Mouse (Mus musculus): ENCODE measurements around the gene Ppm1n. TPM values are rescaled to one million over a fixed set of nuclear protein-coding genes. Genes with fewer than 3 reads are reported as not detected.
A peak's percentile ranks its signal among the peaks of the same experiment; 100 is the strongest.

Gene Ppm1n
- polyA plus RNA-seq, 1 experiment from 2014 or later: 0.32 TPM

DNA sequence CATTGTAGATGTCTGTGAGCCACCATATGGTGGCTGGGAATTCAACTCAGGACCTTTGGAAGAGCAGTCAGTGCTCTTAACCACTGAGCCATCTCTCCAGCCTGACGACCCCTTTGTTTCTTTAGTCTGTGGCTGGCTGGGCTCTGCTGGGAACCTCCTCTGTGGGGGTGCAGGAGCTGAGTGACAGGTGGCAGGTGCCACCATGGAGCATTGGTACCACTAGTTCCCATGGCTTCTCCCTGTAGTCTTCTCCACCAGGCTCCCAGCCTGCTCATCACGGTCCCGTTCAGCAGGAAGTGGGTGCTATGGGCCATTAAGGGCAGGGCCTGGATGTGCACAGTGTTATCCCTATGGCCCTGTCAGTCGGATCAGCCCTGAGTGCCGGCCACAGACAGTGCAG lies 45.2 kb downstream of the Ppm1n start:
- H3K4me2 ChIP-seq (ENCODE audit: low read depth, low read length): no peak overlapping the region
- H3K9me3 ChIP-seq (ENCODE audit: control insufficient read depth, low read length): no peaks in the 10 kb centered on the region
- H3K36me3 ChIP-seq (ENCODE audit: control insufficient read depth, insufficient read depth, low read length): no peaks in the 10 kb centered on the region
- H3K4me1 ChIP-seq (ENCODE audit: control insufficient read depth, insufficient read depth, low read length): peaks cover 44% of the 10 kb centered on the region
- H3K9ac ChIP-seq (ENCODE audit: low read depth, low read length): no peak overlapping the region
- peak overlapping the region; percentile 73 for H3K27ac ChIP-seq (ENCODE audit: low read length)
- no peaks in the 10 kb centered on the region for H3K27me3 ChIP-seq (replicated peaks; ENCODE audit: control insufficient read depth, insufficient read depth, low read length)
- WGBS: 81% methylated on average over 5 of the region's 5 CpGs
- no peak for ATAC-seq
- H3K4me3 ChIP-seq (ENCODE audit: low read length): no peak overlapping the region

DNA sequence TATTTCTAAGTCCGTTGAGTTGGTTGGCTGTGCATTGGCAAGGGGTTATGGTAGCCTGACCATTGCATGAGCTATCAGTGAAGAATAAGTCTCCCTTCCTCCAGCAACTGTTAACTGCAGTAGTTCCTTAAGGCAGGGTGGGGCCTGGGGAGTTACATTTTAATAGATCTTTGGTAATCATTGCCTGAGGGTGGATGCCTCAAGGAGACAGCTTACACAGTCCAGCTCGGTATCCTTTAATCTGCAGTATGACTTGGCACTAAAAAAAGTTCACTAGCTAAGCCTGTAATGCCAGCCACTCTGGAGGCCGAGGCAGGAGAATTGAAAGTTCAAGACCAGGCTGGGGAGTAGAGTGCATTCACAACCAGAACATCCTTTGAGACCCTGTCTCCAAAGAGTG lies 48.0 kb downstream of the Ppm1n start:
- WGBS: 74% methylated on average over 3 of the region's 3 CpGs
- Histone ChIP-seq H3K27me3 (replicated peaks; ENCODE audit: control insufficient read depth, insufficient read depth, low read length) (no peaks in the 10 kb centered on the region), H3K4me3 (ENCODE audit: low read length) (no peak overlapping the region), H3K9ac (ENCODE audit: low read depth, low read length) (no peak overlapping the region), H3K9me3 (ENCODE audit: control insufficient read depth, low read length) (no peaks in the 10 kb centered on the region), H3K27ac (ENCODE audit: low read length) (peak overlapping the region; percentile 61), H3K4me2 (ENCODE audit: low read depth, low read length) (no peak overlapping the region), H3K4me1 (ENCODE audit: control insufficient read depth, insufficient read depth, low read length) (peaks cover 43% of the 10 kb centered on the region), H3K36me3 (ENCODE audit: control insufficient read depth, insufficient read depth, low read length) (no peaks in the 10 kb centered on the region)
- ATAC-seq: peak; percentile 4; the same call in 1 of the 2 replicates

DNA sequence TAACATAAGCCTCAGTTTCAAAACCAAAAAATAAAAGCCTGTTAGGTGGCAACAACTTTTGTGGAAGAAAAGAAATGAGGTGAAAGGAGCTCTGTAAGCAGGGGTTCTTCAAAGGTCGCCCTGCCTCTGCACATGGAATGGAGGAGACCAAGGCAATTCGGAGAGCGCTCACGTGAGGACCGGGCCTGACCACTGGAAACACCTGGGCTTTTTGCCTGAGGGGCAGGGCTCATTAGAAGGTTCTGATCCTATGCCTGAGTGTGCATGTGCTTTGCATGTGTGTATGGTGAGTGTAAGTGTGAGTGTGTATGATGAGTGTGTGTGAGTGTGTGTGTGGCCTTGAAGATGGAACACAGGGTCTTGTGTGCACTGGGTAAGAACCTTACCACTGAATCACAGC lies 49.0 kb downstream of the Ppm1n start:
- Histone ChIP-seq H3K27ac (ENCODE audit: low read length) (peak overlapping the region; percentile 61; the same call in 1 of the 2 replicates), H3K9ac (ENCODE audit: low read depth, low read length) (no peak overlapping the region), H3K36me3 (ENCODE audit: control insufficient read depth, insufficient read depth, low read length) (no peaks in the 10 kb centered on the region)

DNA sequence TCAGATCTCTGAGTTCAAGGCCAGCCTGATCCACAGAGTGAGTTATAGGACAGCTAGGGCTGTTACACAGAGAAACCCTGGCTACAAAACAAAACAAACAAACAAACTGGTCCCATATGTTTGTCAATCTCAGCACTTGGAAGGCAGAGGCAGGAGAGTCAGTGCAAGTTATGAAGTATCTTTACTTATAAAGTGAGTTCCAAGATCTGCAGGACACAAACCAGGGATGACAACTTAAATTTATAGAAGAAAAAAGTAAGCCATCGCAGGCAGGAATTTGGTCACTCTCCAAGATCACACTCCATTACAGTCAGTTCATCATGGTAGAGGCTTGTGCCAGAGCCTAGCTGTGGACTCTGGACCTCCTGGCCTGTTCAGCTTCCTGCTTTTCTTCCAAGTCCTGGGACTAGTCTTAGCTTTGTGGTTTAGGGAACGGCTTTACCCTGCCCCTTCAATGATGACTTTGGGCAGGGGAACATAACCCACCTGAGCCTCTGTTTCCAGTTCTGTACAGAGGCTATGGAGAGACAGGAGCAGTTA lies 49.8 kb downstream of the Ppm1n start:
- Histone ChIP-seq H3K4me2 (ENCODE audit: low read depth, low read length) (peak overlapping the region; percentile 65), H3K27me3 (replicated peaks; ENCODE audit: control insufficient read depth, insufficient read depth, low read length) (no peaks in the 10 kb centered on the region), H3K4me1 (ENCODE audit: control insufficient read depth, insufficient read depth, low read length) (peaks cover 39% of the 10 kb centered on the region), H3K9ac (ENCODE audit: low read depth, low read length) (peak overlapping the region; percentile 78), H3K27ac (ENCODE audit: low read length) (peak overlapping the region; percentile 49), H3K4me3 (ENCODE audit: low read length) (no peak overlapping the region), H3K9me3 (ENCODE audit: control insufficient read depth, low read length) (no peaks in the 10 kb centered on the region), H3K36me3 (ENCODE audit: control insufficient read depth, insufficient read depth, low read length) (no peaks in the 10 kb centered on the region)
- ATAC-seq: no peak
- 79% methylated on average over 2 of the region's 2 CpGs for WGBS

More for the DNA sequence above, 49.0 kb downstream of the Ppm1n start:
- Histone ChIP-seq H3K4me1 (ENCODE audit: control insufficient read depth, insufficient read depth, low read length) (peaks cover 38% of the 10 kb centered on the region), H3K27me3 (replicated peaks; ENCODE audit: control insufficient read depth, insufficient read depth, low read length) (no peaks in the 10 kb centered on the region), H3K4me2 (ENCODE audit: low read depth, low read length) (no peak overlapping the region), H3K9me3 (ENCODE audit: control insufficient read depth, low read length) (no peaks in the 10 kb centered on the region), H3K4me3 (ENCODE audit: low read length) (no peak overlapping the region)
- ATAC-seq: no peak
- 95% methylated on average over 5 of the region's 5 CpGs for WGBS

DNA sequence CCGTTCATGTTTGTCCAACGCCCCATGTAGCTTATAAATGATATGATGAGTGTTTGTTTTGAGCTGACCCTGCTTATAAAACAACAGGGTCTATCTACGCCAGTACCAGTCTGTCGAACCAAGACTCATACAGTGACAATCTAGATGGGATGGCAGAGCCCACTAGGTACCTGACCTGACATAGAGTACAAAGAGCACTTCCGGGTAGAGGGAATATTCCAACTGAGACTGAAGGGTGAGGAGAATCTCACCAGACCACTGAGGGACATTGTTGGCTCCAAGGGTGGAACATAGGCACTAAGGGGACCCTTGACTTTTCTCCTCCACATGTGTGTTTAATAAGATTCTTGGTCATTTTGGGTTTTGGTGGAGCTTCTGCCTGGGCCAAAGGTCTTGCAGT lies 50.5 kb downstream of the Ppm1n start:
- Histone ChIP-seq H3K27ac (ENCODE audit: low read length) (peak overlapping the region; percentile 86), H3K36me3 (ENCODE audit: control insufficient read depth, insufficient read depth, low read length) (no peaks in the 10 kb centered on the region), H3K4me2 (ENCODE audit: low read depth, low read length) (peak overlapping the region; percentile 65), H3K27me3 (replicated peaks; ENCODE audit: control insufficient read depth, insufficient read depth, low read length) (no peaks in the 10 kb centered on the region), H3K9me3 (ENCODE audit: control insufficient read depth, low read length) (no peaks in the 10 kb centered on the region), H3K4me3 (ENCODE audit: low read length) (peak overlapping the region; percentile 71), H3K4me1 (ENCODE audit: control insufficient read depth, insufficient read depth, low read length) (peaks cover 33% of the 10 kb centered on the region), H3K9ac (ENCODE audit: low read depth, low read length) (peak overlapping the region; percentile 78)
- 26% methylated on average over 5 of the region's 5 CpGs for WGBS
- no peak for ATAC-seq

DNA sequence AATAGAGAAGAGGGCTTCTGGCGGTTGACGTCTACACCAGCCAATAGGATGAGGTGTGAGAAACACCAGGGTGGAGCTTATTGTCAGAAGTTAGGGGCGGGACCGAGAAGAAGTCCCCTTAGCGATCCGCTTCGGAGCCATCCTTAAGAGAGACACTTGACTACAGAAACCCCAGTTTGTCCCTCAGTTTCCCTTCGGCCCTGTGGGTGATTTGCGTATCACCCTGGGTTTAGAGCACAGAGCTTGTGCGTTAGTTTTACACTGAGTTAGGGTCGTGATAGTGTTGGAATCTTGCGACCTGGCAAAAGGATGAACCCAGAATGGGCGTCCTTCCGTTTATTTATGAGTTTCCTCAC lies 51.1 kb downstream of the Ppm1n start:
- Histone ChIP-seq H3K27me3 (replicated peaks; ENCODE audit: control insufficient read depth, insufficient read depth, low read length) (no peaks in the 10 kb centered on the region), H3K9ac (ENCODE audit: low read depth, low read length) (peak overlapping the region; percentile 78), H3K36me3 (ENCODE audit: control insufficient read depth, insufficient read depth, low read length) (no peaks in the 10 kb centered on the region), H3K27ac (ENCODE audit: low read length) (peak overlapping the region; percentile 86), H3K4me1 (ENCODE audit: control insufficient read depth, insufficient read depth, low read length) (peaks cover 33% of the 10 kb centered on the region), H3K4me2 (ENCODE audit: low read depth, low read length) (peak overlapping the region; percentile 65), H3K4me3 (ENCODE audit: low read length) (peak overlapping the region; percentile 71), H3K9me3 (ENCODE audit: control insufficient read depth, low read length) (no peaks in the 10 kb centered on the region)
- ATAC-seq: no peak
- under 1% methylated on average over 14 of the region's 14 CpGs for WGBS

DNA sequence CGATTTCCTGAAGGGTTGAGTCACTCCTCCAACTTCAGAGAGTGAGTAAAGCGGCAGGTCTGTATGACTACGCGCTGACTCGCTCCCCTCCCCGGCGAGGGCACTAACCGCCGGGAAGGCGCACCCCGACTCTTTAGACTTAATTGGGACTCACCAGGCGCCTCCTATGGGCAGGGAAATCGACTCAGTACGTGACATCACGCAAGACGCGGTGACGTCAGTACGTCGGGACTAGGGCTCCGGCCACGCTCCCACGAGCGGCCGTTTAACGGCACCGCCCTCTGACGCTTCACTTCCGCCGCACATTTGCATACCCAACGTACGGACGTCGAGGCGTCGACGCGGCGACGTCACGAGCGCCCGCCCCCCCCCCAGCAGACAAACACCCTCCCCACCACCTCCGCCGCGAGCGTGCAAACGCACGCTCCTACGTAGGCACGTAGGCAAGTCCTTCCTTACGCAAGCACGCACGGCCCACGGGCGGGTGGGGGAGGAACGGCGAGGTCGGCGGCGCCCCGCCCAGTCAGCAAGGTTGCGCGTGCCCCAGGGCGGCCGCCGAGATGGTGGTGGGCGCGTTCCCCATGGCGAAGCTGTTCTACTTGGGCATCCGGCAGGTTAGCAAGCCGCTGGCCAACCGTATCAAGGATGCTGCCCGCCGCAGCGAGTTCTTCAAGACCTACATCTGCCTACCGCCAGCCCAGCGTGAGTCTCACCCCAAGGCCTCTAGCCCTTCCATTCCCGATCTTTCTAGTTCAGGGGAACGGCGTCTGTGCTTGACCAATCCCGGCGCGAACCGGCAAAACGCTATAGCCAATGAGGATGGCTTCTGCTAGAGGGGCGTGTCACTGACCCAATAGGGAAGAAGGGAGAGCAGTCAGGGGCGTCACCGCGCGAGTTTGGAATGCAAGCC lies 51.7 kb downstream of the Ppm1n start, which contains the start of gene Opa3:
TSS of gene Opa3 (plus strand) at position 452 of the 910 bp plus-strand sequence.
- H3K27ac ChIP-seq (ENCODE audit: low read length): peak within 1 kb of the TSS; percentile 99
- H3K4me3 ChIP-seq (ENCODE audit: low read length): peak within 1 kb of the TSS; percentile 71
- peaks cover 33% of the 10 kb centered on the region for H3K4me1 ChIP-seq (ENCODE audit: control insufficient read depth, insufficient read depth, low read length)
- H3K9me3 ChIP-seq (ENCODE audit: control insufficient read depth, low read length): no peaks in the 10 kb centered on the region
- peak within 1 kb of the TSS; percentile 84 for H3K9ac ChIP-seq (ENCODE audit: low read depth, low read length)
- no peaks in the 10 kb centered on the region for H3K27me3 ChIP-seq (replicated peaks; ENCODE audit: control insufficient read depth, insufficient read depth, low read length)
- peak; percentile 92 for ATAC-seq
- under 1% methylated on average over 90 of the region's 91 CpGs for WGBS
- H3K4me2 ChIP-seq (ENCODE audit: low read depth, low read length): peak within 1 kb of the TSS; percentile 67
- no peaks in the 10 kb centered on the region for H3K36me3 ChIP-seq (ENCODE audit: control insufficient read depth, insufficient read depth, low read length)

DNA sequence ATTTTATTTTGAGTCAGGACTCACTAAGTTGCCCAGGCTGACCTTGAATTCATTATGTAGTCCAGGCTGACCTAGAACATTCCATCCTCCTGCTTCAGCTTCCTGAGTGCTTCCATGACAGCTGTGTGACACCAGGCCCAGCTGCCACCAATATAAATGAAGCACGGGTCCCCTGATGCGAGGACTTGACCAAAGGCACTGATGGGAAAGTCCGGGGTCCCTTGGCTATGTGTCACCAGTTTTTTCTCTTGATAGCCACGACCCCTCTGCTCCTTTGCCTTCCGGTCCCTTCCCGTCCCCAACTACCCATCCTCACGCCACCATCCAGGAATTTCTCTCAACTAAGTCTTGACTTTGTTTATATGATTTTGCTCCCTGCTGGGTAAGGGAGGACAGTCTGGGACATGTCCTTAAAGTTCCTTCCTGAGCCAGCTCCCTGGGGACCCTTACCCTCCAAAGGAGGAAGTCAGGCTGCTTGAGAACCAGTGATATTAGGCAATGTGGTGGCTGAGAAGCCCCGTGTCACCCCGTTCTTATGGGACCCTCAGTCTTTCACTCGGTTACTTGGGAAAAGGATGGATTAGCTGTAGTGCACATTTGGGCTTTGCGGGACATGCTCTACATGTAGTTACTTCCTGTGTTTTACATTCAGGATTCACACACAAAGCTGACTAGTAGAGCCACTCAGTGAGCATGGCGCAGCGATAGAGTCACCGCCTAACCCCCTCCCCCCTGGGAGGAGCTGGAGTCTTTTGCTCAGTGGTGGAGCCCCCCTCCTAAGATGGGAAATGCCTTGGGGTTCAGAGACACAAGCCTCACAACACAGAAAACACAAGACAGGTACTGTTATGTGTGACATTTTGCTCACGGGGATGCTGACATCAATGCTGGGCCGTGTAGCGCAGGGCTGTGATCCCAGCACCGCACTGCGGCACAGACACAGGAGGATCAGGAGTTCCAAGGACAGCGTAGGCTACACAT lies 52.8 kb downstream of the Ppm1n start:
- Histone ChIP-seq H3K4me3 (ENCODE audit: low read length) (peak overlapping the region; percentile 71), H3K36me3 (ENCODE audit: control insufficient read depth, insufficient read depth, low read length) (no peaks in the 10 kb centered on the region), H3K4me2 (ENCODE audit: low read depth, low read length) (peak overlapping the region; percentile 64), H3K4me1 (ENCODE audit: control insufficient read depth, insufficient read depth, low read length) (peaks cover 24% of the 10 kb centered on the region), H3K9ac (ENCODE audit: low read depth, low read length) (peak overlapping the region; percentile 72), H3K27ac (ENCODE audit: low read length) (peak overlapping the region; percentile 90), H3K27me3 (replicated peaks; ENCODE audit: control insufficient read depth, insufficient read depth, low read length) (no peaks in the 10 kb centered on the region), H3K9me3 (ENCODE audit: control insufficient read depth, low read length) (no peaks in the 10 kb centered on the region)
- ATAC-seq: peak; percentile 22
- 13% methylated on average over 20 of the region's 20 CpGs for WGBS
